Mouse (Mus musculus) testis, adult 2 months (tissue): ENCODE measurements at regions not wholly inside any gene's neighbourhood (a gene's known extent, or its start where the extent isn't known, plus 50 kb on each side); places are given as distances from the start of the nearest gene placed in this dataset.

ENCODE experiments used
- H3K27ac ChIP-seq: fragments of 200-500 bp; 2 replicates; pipeline ENCODE4 v1.5.1; 2012; ENCODE audit warnings: low read depth, low read length; ENCODE audit not compliant: control insufficient read depth, insufficient read depth
- H3K27me3 ChIP-seq: fragments of 200-500 bp; 2 replicates; pipeline ENCODE4 v1.6.1; 2012; ENCODE audit warnings: mild to moderate bottlenecking, low read length, moderate library complexity; ENCODE audit not compliant: control insufficient read depth, insufficient read depth
- H3K36me3 ChIP-seq: fragments of 200-500 bp; 2 replicates; pipeline ENCODE4 v1.6.1; 2012; ENCODE audit warnings: mild to moderate bottlenecking, low read length; ENCODE audit not compliant: control insufficient read depth, insufficient read depth
- H3K4me1 ChIP-seq: fragments of 200-500 bp; 2 replicates; pipeline ENCODE4 v1.6.1; 2012; ENCODE audit warnings: low read length; ENCODE audit not compliant: control insufficient read depth, insufficient read depth
- H3K4me3 ChIP-seq: fragments of 200-500 bp; 2 replicates; pipeline ENCODE4 v1.5.1; 2012; ENCODE audit warnings: low read depth, mild to moderate bottlenecking, low read length, moderate library complexity, mixed read lengths; ENCODE audit not compliant: control insufficient read depth
- CTCF ChIP-seq: fragments of 200-500 bp; IDR thresholded peaks from 2 replicates; pipeline ENCODE4 v1.5.1; 2012; ENCODE audit warnings: low read depth, mild to moderate bottlenecking, inconsistent platforms, low read length, moderate library complexity; ENCODE audit not compliant: control insufficient read depth, insufficient read depth, insufficient replicate concordance
- POLR2A ChIP-seq: fragments of 200-500 bp; IDR thresholded peaks from 2 replicates; pipeline ENCODE4 v1.6.1; 2012; ENCODE audit warnings: low read depth, mild to moderate bottlenecking, inconsistent platforms, low read length, moderate library complexity; ENCODE audit not compliant: control insufficient read depth

DNA sequence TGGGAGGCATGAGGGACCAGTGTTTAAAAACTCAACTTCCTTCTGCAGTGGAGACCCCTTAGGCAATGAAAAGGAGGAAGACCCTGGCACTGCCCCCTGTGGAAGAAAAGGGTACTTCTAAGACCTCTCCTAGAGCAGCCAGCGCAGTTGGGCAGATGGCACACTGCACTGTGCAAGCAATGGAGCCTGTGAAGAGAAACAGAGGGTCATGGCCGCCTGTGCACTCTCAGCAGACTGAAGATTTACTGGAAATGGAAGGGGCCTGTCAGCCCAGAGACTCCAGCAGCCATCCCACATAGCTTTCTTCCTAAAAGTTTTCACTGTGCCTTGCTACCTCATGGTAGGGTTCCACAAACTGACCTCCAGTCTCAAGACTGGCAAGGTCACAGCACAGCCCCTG, 193.4 kb downstream of the Barhl2 start:
- no peak overlapping the region for H3K4me3 ChIP-seq
- H3K27ac ChIP-seq: no peak overlapping the region
- H3K4me1 ChIP-seq: no peaks in the 10 kb centered on the region
- H3K27me3 ChIP-seq: no peaks in the 10 kb centered on the region
- H3K36me3 ChIP-seq: no peaks in the 10 kb centered on the region
- TF ChIP-seq POLR2A (no peak), CTCF (no peak)

DNA sequence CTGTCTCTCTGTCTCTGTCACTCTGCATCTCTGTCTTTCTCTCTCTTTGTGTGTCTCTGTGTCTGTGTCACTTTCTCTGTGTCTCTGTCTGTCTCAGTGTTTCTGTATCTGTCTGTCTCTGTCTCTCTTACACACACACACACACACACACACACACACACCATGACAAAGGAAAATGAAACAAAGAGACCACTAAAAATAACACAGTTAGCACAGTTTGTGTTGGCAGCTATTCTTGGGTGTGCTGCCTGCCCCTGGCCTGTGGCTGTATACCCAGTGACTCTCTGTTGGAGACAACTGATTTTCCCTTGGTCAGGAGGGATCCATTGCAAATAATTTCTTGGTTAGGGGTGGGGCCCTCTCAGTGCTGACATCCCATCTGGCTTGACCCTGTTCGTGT, 200.8 kb downstream of the Barhl2 start:
- H3K4me3 ChIP-seq: no peak overlapping the region
- H3K27ac ChIP-seq: no peak overlapping the region
- TF ChIP-seq POLR2A (no peak), CTCF (no peak)
- H3K36me3 ChIP-seq: no peaks in the 10 kb centered on the region
- no peaks in the 10 kb centered on the region for H3K4me1 ChIP-seq
- no peaks in the 10 kb centered on the region for H3K27me3 ChIP-seq

GRCm38 (mm10) chr5:106229154-106229553, 228.8 kb downstream of the Barhl2 start:
- Histone ChIP-seq H3K27me3 (no peaks in the 10 kb centered on the region), H3K4me3 (no peak overlapping the region), H3K27ac (no peak overlapping the region), H3K4me1 (no peaks in the 10 kb centered on the region), H3K36me3 (no peaks in the 10 kb centered on the region)
- TF ChIP-seq CTCF (no peak), POLR2A (no peak)

DNA sequence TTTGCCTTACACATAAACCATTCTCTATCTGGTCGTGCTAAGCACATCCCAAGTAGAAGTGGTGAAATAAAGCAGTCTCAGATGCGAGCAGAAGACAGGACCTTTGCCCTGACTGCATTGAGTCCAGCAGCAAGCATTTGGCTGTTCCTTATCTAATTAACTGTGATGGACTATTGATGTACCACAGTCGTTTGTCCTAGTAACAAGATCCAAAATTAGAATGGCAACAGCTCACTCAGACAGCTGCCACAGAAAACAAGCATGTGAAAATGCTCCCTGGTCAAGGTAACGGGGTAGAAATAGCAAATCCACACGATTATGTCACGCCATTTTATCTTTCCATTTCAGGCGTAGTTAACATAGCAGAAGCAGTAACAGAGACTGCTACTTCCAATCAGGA, 233.8 kb downstream of the Barhl2 start:
- no peaks in the 10 kb centered on the region for H3K36me3 ChIP-seq
- TF ChIP-seq CTCF (no peak), POLR2A (no peak)
- H3K4me3 ChIP-seq: no peak overlapping the region
- H3K27me3 ChIP-seq: no peaks in the 10 kb centered on the region
- H3K4me1 ChIP-seq: no peaks in the 10 kb centered on the region
- H3K27ac ChIP-seq: no peak overlapping the region

DNA sequence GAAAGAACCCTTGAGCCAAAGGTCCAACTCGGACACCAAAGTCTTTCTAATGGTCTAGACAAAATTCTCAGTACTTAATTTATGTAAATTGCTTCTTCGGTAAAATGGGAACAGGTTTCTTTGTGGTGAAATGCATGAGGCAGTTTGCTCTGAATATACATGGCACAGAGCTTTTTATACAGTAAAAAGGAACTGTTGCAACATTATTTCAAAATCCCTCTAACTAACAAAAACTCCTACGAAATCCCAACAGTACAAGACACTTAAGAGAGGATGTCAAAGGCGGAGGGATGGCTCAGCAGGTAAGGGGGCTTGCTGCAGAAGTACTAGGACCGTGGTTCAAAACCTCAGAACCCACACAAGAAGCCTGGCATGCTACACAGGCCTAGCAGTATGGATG, 248.4 kb downstream of the Barhl2 start:
- H3K27me3 ChIP-seq: no peaks in the 10 kb centered on the region
- H3K4me1 ChIP-seq: no peaks in the 10 kb centered on the region
- H3K27ac ChIP-seq: no peak overlapping the region
- H3K4me3 ChIP-seq: no peak overlapping the region
- TF ChIP-seq POLR2A (no peak), CTCF (no peak)
- H3K36me3 ChIP-seq: no peaks in the 10 kb centered on the region

DNA sequence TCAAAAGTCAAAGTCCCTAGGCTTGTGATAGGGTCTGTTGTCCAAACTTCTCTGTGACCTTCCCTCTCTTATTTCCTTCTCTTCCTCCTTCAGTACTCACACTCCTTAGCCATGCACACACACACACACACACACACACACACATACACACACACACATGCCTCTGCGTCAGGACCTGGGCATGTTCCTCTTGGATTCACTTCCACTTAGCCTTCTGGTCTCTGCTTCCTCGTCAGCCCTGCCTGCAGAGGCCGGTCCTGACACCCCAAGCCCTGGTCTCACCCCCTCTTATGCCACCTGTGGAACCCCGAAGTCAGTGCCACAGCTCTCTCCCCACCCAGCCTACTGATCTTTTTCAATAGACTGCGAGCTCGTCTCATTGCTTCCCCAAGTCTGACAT, 250.3 kb downstream of the Barhl2 start:
- H3K4me1 ChIP-seq: no peaks in the 10 kb centered on the region
- no peak for TF ChIP-seq POLR2A
- TF ChIP-seq CTCF: no peak
- H3K27ac ChIP-seq: no peak overlapping the region
- no peak overlapping the region for H3K4me3 ChIP-seq
- no peaks in the 10 kb centered on the region for H3K27me3 ChIP-seq
- no peaks in the 10 kb centered on the region for H3K36me3 ChIP-seq

DNA sequence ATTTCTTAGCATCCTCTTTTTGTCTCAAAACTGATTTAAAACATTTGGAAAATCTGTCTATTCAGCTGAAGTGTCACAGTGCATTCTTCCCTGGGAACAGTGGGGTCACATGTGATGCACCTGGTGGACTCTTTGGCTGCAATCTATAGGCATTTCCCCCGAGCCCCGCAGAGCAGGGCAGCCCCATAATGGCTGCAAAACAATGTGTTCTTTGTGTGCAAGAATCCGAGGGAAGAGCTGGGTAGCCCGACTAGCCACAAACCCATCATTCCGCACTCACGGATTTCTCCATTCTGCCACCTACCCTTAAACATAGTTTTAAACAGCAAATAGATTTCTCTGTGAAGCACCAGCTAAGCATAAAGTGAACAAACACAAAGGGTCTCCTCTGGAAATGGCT, 252.2 kb downstream of the Barhl2 start:
- H3K27me3 ChIP-seq: no peaks in the 10 kb centered on the region; the same call in 1 of the 2 replicates
- no peak for TF ChIP-seq POLR2A
- no peak for TF ChIP-seq CTCF
- H3K27ac ChIP-seq: no peak overlapping the region
- H3K36me3 ChIP-seq: no peaks in the 10 kb centered on the region
- no peak overlapping the region for H3K4me3 ChIP-seq
- H3K4me1 ChIP-seq: peaks cover 4% of the 10 kb centered on the region

GRCm38 (mm10) chr5:106200631-106201030, 257.3 kb downstream of the Barhl2 start:
- TF ChIP-seq CTCF (no peak), POLR2A (no peak)
- H3K4me1 ChIP-seq: peaks cover 4% of the 10 kb centered on the region
- no peaks in the 10 kb centered on the region for H3K36me3 ChIP-seq
- H3K4me3 ChIP-seq: no peak overlapping the region
- no peaks in the 10 kb centered on the region; the same call in 1 of the 2 replicates for H3K27me3 ChIP-seq
- H3K27ac ChIP-seq: no peak overlapping the region
